Mouse (Mus musculus): Measurements from ENCODE around the gene Coro2b. TPM values are rescaled to one million over a fixed set of nuclear protein-coding genes. Genes with fewer than 3 reads are reported as not detected.

The Coro2b gene
- polyA plus RNA-seq, 1 experiment: 2.5 TPM

DNA sequence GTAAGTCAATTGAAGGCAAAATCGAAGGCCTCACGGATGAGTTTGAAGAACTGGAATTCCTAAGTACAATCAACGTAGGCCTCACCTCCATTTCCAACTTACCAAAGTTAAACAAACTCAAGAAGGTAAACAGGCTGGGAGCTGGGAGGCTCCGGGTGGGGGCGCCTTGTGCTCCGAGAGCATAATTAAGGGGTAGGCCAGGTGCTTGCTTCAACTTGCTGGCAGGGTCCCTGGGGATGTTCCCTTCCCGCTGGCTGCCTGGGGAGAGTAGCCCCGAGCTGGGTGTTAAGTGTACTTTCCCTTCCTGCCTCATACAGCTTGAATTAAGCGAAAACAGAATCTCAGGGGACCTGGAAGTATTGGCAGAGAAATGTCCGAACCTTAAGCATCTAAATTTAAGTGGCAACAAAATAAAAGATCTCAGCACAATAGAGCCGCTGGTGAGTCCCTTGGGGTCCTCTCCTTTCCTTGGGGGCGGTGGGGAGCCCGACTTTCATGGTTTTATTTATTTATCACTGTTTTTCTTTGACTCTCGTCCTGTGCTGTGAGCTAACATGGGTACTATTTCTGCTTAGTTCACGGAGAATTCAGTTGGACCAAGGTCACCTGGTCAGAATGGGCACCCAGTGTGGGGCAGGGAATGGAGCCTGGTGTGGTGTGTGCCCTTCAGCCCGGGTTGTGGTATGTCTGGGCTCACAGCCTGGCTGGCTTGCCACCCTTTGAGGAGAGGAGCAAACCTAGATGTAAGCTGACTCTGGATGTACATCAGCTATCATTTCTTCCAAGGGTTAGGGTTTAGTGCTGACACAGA is 164.9 kb downstream of the Coro2b start:
- no peak for DNase-seq (ENCODE audit: low read depth, low spot score)
- WGBS: 63% methylated on average over 16 of the region's 16 CpGs

DNA sequence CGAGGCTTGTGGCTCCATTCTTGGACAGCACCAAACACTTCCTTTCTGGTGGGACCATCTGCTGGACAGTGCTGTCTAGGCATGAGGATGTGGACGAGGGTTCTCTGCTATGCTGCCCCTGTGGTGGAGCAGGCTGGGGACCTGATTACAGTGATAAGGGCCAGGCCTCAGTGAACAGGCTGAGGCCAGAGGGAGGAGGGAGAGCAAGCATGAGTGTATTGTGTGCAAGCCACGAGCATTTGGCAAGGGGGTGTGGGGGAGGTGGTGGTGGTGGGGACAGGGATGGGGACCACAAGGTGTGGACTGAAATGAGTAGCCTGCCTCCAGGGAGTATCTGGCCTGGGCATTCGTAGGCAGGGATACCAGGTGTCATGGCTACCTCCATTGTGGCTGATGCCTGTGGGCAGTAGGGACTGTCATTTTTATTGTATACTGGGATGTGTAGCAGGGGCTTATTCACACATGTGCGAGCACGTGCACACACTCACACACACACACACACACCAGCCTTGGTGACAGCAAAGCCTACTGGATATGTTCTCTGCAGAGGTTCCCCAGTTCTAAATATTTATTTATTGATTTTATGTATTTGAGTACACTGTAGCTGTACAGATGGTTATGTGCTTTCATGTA is 166.1 kb downstream of the Coro2b start:
- no peak for DNase-seq (ENCODE audit: low read depth, low spot score)
- 75% methylated on average over 6 of the region's 6 CpGs for WGBS

GRCm38 (mm10) chr9:62370186-62370585 is 166.7 kb downstream of the Coro2b start:
- no peak for DNase-seq (ENCODE audit: low read depth, low spot score)
- WGBS: 77% methylated on average over 9 of the region's 9 CpGs

Other genes starting within 250 kb of the Coro2b start
- gene Anp32a, start 195.8 kb downstream of the Coro2b start, polyA plus RNA-seq (2012; rRNA removed): 13.2 and 15.1 TPM in 2 replicates
- gene Itga11, start 140.8 kb upstream of the Coro2b start, polyA plus RNA-seq (2012; rRNA removed): 2.2 and 4.0 TPM in 2 replicates

Data from large intestine, adult 2 months (tissue).